Mouse (Mus musculus) heart, embryonic 15.5 days (tissue): ENCODE results near the gene Riok1. TPM values are rescaled to one million over a fixed set of nuclear protein-coding genes. Genes with fewer than 3 reads are reported as not detected.

Experiments used
- ATAC-seq: fragments of 200-750 bp; cut with Nextera tagmentation; replicated peaks from 2 replicates; pipeline ENCODE4 v1.8.0; 2017; ENCODE audit warnings: low read depth, moderate TSS enrichment; ENCODE audit not compliant: insufficient number of reproducible peaks, insufficient read depth, low FRiP score
- H3K27ac ChIP-seq: fragments of 300-500 bp; sonication (generic); 2 replicates; pipeline ENCODE4 v1.5.1; 2015; ENCODE audit warnings: mild to moderate bottlenecking, inconsistent platforms
- H3K27me3 ChIP-seq: fragments of 300-500 bp; sonication (generic); 2 replicates; pipeline ENCODE4 v1.6.1; 2015; ENCODE audit warnings: inconsistent platforms
- H3K36me3 ChIP-seq: fragments of 300-500 bp; sonication (generic); 2 replicates; pipeline ENCODE4 v1.6.1; 2015; ENCODE audit warnings: mild to moderate bottlenecking, inconsistent platforms
- H3K4me1 ChIP-seq: fragments of 300-500 bp; sonication (generic); replicated peaks from 2 replicates; pipeline ENCODE4 v1.6.1; 2015; ENCODE audit warnings: inconsistent platforms
- H3K4me2 ChIP-seq: fragments of 300-500 bp; sonication (generic); 2 replicates; pipeline ENCODE4 v1.6.1; 2015; ENCODE audit warnings: inconsistent platforms, mild to moderate bottlenecking, moderate library complexity
- H3K4me3 ChIP-seq: fragments of 300-500 bp; sonication (generic); 2 replicates; pipeline ENCODE4 v1.5.1; 2015; ENCODE audit warnings: mild to moderate bottlenecking, inconsistent platforms
- H3K9ac ChIP-seq: fragments of 300-500 bp; sonication (generic); 2 replicates; pipeline ENCODE4 v1.6.1; 2015; ENCODE audit warnings: mild to moderate bottlenecking, inconsistent platforms
- H3K9me3 ChIP-seq: fragments of 300-500 bp; sonication (generic); replicated peaks from 2 replicates; pipeline ENCODE4 v1.6.1; 2016; ENCODE audit warnings: inconsistent platforms
- WGBS: fragments of 180-500 bp; shearing (Covaris S2); methylation state at CpG from one replicate; pipeline ENCODE4 v1.1.7; 2015; ENCODE audit warnings: mixed read lengths; 5-methylcytosine and 5-hydroxymethylcytosine counted together
- polyA plus RNA-seq: library from polyadenylated mRNA; unstranded; fragments of >200 nt; fragmentation: Nextera tagmentation; extraction: Ambion mirVana; gene quantifications from 2 replicates; pipeline ENCODE4 v1.2.1, GENCODE M21; 2015

Riok1 gene
- polyA plus RNA-seq: 29.6 and 31.3 TPM in 2 replicates

DNA sequence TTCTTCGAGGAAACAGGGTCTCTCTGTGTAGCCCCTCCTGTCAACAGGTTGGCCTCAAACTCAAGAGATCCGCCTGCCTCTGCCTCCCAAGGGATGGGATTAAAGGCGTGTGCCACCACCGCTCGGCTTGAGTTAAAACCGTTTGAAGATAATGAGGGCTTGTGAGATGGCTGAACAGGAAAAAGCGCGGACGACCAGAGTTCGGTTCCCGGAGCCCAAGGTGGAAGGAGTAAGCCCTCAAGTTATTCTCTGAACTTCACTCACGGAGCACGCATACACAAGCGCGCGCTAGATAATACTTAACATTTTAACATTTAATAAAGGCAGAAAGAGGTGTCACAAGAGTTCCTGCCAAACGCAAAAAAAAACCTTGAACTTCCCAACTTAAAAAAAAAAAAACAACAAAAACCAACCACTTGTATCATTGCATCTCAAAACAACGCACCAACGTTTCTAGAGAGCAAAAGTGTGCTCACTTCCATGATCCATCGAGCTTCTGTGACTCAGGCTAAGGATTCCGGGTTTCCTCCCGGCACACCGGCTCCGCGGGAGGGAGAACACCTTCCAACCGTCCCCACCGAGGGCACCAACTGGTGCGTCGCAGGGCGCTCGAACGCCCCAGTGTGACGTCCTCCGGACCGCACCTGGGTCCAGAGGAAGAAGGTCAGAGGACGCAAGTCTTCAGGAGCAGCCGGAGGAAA lies at the start of gene Riok1:
Gene Riok1 (plus strand): TSS at position 653 of the 701 bp plus-strand sequence.
- H3K36me3 ChIP-seq: peaks cover 18% of the 10 kb centered on the region
- peak within 1 kb of the TSS; percentile 77 for H3K4me3 ChIP-seq
- peak; percentile 63 for ATAC-seq
- no peaks in the 10 kb centered on the region for H3K9me3 ChIP-seq
- H3K27me3 ChIP-seq: no peaks in the 10 kb centered on the region
- peaks cover 19% of the 10 kb centered on the region for H3K4me1 ChIP-seq
- H3K27ac ChIP-seq: peak within 1 kb of the TSS; percentile 86
- H3K9ac ChIP-seq: peak within 1 kb of the TSS; percentile 88
- H3K4me2 ChIP-seq: peak within 1 kb of the TSS; percentile 81
- WGBS: 9% methylated on average over 37 of the region's 37 CpGs

GRCm38 (mm10) chr13:37989701-37990100 lies 47.1 kb upstream of the Riok1 start:
- peaks cover 58% of the 10 kb centered on the region for H3K36me3 ChIP-seq
- ATAC-seq: no peak
- WGBS: 88% methylated on average over 8 of the region's 8 CpGs
- no peak overlapping the region for H3K4me2 ChIP-seq
- no peak overlapping the region for H3K4me3 ChIP-seq
- H3K27me3 ChIP-seq: no peaks in the 10 kb centered on the region
- H3K4me1 ChIP-seq: peaks cover 8% of the 10 kb centered on the region; the same call in 1 of the 2 replicates
- H3K9me3 ChIP-seq: no peaks in the 10 kb centered on the region
- no peak overlapping the region for H3K27ac ChIP-seq
- no peak overlapping the region for H3K9ac ChIP-seq

GRCm38 (mm10) chr13:37992638-37993371 lies 44.0 kb upstream of the Riok1 start:
- H3K36me3 ChIP-seq: peaks cover 31% of the 10 kb centered on the region
- H3K9me3 ChIP-seq: no peaks in the 10 kb centered on the region
- H3K27me3 ChIP-seq: no peaks in the 10 kb centered on the region
- WGBS: 9% methylated on average over 10 of the region's 10 CpGs
- H3K4me1 ChIP-seq: peaks cover 8% of the 10 kb centered on the region; the same call in 1 of the 2 replicates
- H3K4me2 ChIP-seq: peak overlapping the region; percentile 77
- 0 out of 2 replicates have a peak overlapping the region, but pooled peaks have one; percentile 14 for H3K27ac ChIP-seq
- H3K9ac ChIP-seq: peak overlapping the region; percentile 99
- H3K4me3 ChIP-seq: peak overlapping the region; percentile 86
- ATAC-seq: no peak

- peak overlapping the region; percentile 94 for H3K27ac ChIP-seq
- peaks cover 8% of the 10 kb centered on the region; the same call in 1 of the 2 replicates for H3K4me1 ChIP-seq
- H3K27me3 ChIP-seq: no peaks in the 10 kb centered on the region
- no peak for ATAC-seq
- H3K9ac ChIP-seq: peak overlapping the region; percentile 99
- WGBS: under 1% methylated on average over 17 of the region's 17 CpGs
- peak overlapping the region; percentile 77 for H3K4me2 ChIP-seq
- H3K36me3 ChIP-seq: peaks cover 26% of the 10 kb centered on the region
- no peaks in the 10 kb centered on the region for H3K9me3 ChIP-seq
- peak overlapping the region; percentile 86 for H3K4me3 ChIP-seq
These were observed 43.5 kb upstream of the Riok1 start for GRCm38 (mm10) chr13:37993376-37993703.

GRCm38 (mm10) chr13:37993704-37994404 lies 42.9 kb upstream of the Riok1 start, which contains the start of gene Ssr1:
TSS of gene Ssr1 (minus strand) at chr13:37994217.
- Histone ChIP-seq H3K9me3 (no peaks in the 10 kb centered on the region), H3K4me2 (peak within 1 kb of the TSS; percentile 77), H3K4me3 (peak within 1 kb of the TSS; percentile 86), H3K27ac (peak within 1 kb of the TSS; percentile 94), H3K4me1 (peaks cover 8% of the 10 kb centered on the region; the same call in 1 of the 2 replicates), H3K36me3 (peaks cover 20% of the 10 kb centered on the region), H3K27me3 (no peaks in the 10 kb centered on the region), H3K9ac (peak within 1 kb of the TSS; percentile 99)
- WGBS: under 1% methylated on average over 89 of the region's 89 CpGs
- peak; percentile 98 for ATAC-seq

DNA sequence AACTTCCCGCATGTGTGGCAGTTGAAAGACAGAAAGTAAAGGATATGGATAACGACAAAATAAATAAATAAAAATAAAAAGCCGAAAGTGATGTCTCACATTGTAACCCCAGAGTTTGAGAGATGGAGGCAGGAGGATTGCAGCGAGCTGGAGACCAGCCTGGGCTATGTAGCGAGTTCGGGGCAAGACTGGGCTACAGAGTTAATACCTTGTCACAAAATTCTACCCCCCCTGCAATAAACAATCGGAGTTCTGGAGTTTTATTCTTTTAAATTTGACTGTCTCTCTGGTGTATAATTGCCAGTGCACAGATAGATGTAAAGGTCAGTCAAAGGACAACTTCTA lies 42.4 kb upstream of the Riok1 start:
- H3K9me3 ChIP-seq: no peaks in the 10 kb centered on the region
- peak overlapping the region; percentile 86 for H3K4me3 ChIP-seq
- H3K4me1 ChIP-seq: peaks cover 8% of the 10 kb centered on the region; the same call in 1 of the 2 replicates
- 0 out of 2 replicates have a peak, but pooled peaks have one; percentile 7 for ATAC-seq
- peak overlapping the region; percentile 54 for H3K9ac ChIP-seq
- peak overlapping the region; percentile 94 for H3K27ac ChIP-seq
- WGBS: 13% methylated on average over 7 of the region's 7 CpGs
- H3K27me3 ChIP-seq: no peaks in the 10 kb centered on the region
- peaks cover 15% of the 10 kb centered on the region for H3K36me3 ChIP-seq
- peak overlapping the region; percentile 77 for H3K4me2 ChIP-seq

- ATAC-seq: no peak
- H3K9me3 ChIP-seq: no peaks in the 10 kb centered on the region
- no peaks in the 10 kb centered on the region for H3K36me3 ChIP-seq
- H3K4me2 ChIP-seq: no peak overlapping the region
- H3K27ac ChIP-seq: no peak overlapping the region
- no peak overlapping the region for H3K4me3 ChIP-seq
- 82% methylated on average over 3 of the region's 3 CpGs for WGBS
- no peak overlapping the region for H3K9ac ChIP-seq
- H3K4me1 ChIP-seq: no peaks in the 10 kb centered on the region
- H3K27me3 ChIP-seq: no peaks in the 10 kb centered on the region
These were observed 37.1 kb upstream of the Riok1 start for GRCm38 (mm10) chr13:37999713-38000112.

GRCm38 (mm10) chr13:38002461-38002860 lies 34.3 kb upstream of the Riok1 start:
- no peak for ATAC-seq
- Histone ChIP-seq H3K9me3 (no peaks in the 10 kb centered on the region), H3K4me3 (no peak overlapping the region), H3K27me3 (no peaks in the 10 kb centered on the region), H3K4me2 (no peak overlapping the region), H3K36me3 (no peaks in the 10 kb centered on the region), H3K27ac (no peak overlapping the region), H3K9ac (no peak overlapping the region), H3K4me1 (no peaks in the 10 kb centered on the region)
- 48% methylated on average over 1 of the region's 1 CpGs for WGBS

- Histone ChIP-seq H3K27ac (no peak overlapping the region), H3K36me3 (no peaks in the 10 kb centered on the region), H3K9ac (no peak overlapping the region), H3K27me3 (no peaks in the 10 kb centered on the region), H3K9me3 (no peaks in the 10 kb centered on the region), H3K4me2 (no peak overlapping the region), H3K4me1 (no peaks in the 10 kb centered on the region), H3K4me3 (no peak overlapping the region)
- no peak for ATAC-seq
- 88% methylated on average over 2 of the region's 2 CpGs for WGBS
These were observed 28.8 kb upstream of the Riok1 start for GRCm38 (mm10) chr13:38007972-38008371.

DNA sequence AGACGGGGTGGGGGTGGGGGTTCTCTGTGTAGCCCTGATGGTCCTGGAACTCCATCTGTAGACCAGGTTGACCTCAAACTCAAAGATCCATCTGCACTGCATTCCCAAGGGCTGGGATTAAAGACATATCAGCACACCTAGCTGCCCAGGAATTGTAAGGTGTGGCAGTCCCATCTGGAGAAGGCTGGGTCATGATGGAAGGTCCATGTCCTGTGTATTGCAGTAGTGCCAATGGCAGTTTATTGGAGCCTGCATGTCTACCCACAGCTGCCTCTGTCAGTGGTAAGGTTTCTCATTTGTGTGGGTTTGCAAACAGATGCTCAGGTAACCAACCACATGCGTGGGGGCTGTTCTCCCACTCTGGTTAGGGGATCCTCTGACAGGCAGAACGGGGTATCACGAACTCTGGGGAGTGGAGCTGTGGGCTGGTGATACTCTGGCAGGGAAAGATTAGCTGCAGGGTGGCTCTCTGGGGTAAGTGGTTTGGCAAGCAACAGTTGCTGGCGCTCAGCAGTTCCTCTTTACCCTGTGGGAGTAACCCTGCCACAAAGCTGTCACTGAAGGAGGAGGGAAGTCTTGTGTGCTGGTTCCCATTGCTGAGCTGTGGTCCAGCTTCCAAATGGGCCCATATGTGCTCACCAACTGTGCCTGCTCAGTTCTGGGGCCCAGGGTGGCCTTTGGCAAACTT lies 26.9 kb upstream of the Riok1 start:
- no peak for ATAC-seq
- H3K4me2 ChIP-seq: no peak overlapping the region
- no peak overlapping the region for H3K4me3 ChIP-seq
- no peak overlapping the region for H3K9ac ChIP-seq
- no peak overlapping the region for H3K27ac ChIP-seq
- H3K9me3 ChIP-seq: no peaks in the 10 kb centered on the region
- H3K36me3 ChIP-seq: no peaks in the 10 kb centered on the region
- 68% methylated on average over 5 of the region's 5 CpGs for WGBS
- no peaks in the 10 kb centered on the region for H3K4me1 ChIP-seq
- H3K27me3 ChIP-seq: no peaks in the 10 kb centered on the region
